Mouse (Mus musculus): Measurements from ENCODE around the gene Wasl. TPM values are rescaled to one million over a fixed set of nuclear protein-coding genes. Genes with fewer than 3 reads are reported as not detected.

Gene Wasl
- polyA plus RNA-seq, 1 experiment from 2014 or later, result 27.9 TPM

DNA sequence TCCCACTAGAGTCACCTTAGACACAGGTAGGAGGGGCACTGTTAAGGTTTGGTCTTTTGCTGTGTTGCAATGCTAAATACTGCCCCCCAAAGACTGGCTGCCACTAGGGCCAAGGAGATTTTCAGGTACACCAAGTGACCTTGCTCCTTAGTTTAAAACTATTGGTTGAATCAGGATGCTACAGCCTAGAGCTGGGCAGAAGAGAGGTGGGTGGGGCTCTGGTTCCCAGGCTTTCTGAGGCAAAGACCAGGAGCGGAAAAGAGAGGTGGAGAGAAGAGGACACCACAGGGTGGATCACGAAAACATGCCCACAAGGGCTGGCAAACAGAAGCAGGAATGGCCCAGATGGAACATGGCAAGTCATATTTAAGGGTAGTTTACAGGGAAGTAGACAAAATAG lies 22.6 kb downstream of the Wasl start:
- no peak for ATAC-seq
- 73% methylated on average over 2 of the region's 2 CpGs for WGBS (ENCODE audit: insufficient replicate concordance)
- no peak overlapping the region for H3K9ac ChIP-seq

GRCm38 (mm10) chr6:24641286-24641685 lies 23.5 kb downstream of the Wasl start:
- H3K9ac ChIP-seq, result no peak overlapping the region
- no peak overlapping the region for H3K27ac ChIP-seq
- 72% methylated on average over 4 of the region's 4 CpGs for whole genome bisulfite sequencing (ENCODE audit: insufficient replicate concordance)
- H3K9me3 ChIP-seq (replicated peaks), result no peaks in the 10 kb centered on the region
- no peak overlapping the region for H3K4me2 ChIP-seq
- no peak overlapping the region for H3K4me3 ChIP-seq
- no peak for ATAC-seq
- H3K4me1 ChIP-seq, result peaks cover 10% of the 10 kb centered on the region; the same call in 1 of the 2 replicates
- no peaks in the 10 kb centered on the region for H3K27me3 ChIP-seq (replicated peaks)
- 0 out of 2 replicates have a peak, but pooled peaks cover 4% of the 10 kb centered on the region for H3K36me3 ChIP-seq

More for the DNA sequence above, 22.6 kb downstream of the Wasl start:
- no peaks in the 10 kb centered on the region for H3K9me3 ChIP-seq (replicated peaks)
- H3K27me3 ChIP-seq (replicated peaks), result no peaks in the 10 kb centered on the region
- no peak overlapping the region for H3K4me3 ChIP-seq
- peaks cover 14% of the 10 kb centered on the region for H3K4me1 ChIP-seq
- H3K4me2 ChIP-seq, result no peak overlapping the region
- H3K36me3 ChIP-seq, result 0 out of 2 replicates have a peak, but pooled peaks cover 4% of the 10 kb centered on the region
- H3K27ac ChIP-seq, result no peak overlapping the region

DNA sequence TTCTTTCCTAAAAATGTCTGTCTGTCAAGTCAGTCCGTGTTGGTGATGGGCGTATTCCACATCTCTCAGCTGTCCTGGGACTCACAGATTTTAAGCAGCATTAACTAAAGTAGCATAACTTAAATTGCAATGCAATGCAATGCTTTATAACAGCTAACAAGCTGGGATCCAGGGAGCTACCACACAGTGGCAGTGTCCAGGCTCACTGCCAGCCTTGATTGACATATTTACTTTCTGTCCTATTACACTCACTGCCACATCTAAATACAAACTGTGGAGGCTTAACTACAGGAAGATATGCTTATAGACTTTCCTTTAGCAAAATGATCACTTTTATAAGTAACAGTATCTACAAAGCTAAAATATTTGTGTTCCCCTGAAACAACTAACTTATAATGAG lies 29.0 kb downstream of the Wasl start:
- Histone ChIP-seq H3K9ac (no peak overlapping the region), H3K36me3 (peaks cover 29% of the 10 kb centered on the region), H3K4me1 (peaks cover 8% of the 10 kb centered on the region), H3K4me2 (no peak overlapping the region), H3K4me3 (no peak overlapping the region), H3K9me3 (replicated peaks) (no peaks in the 10 kb centered on the region), H3K27ac (no peak overlapping the region), H3K27me3 (replicated peaks) (no peaks in the 10 kb centered on the region)
- 82% methylated on average over 2 of the region's 2 CpGs for WGBS (ENCODE audit: insufficient replicate concordance)
- no peak for ATAC-seq

DNA sequence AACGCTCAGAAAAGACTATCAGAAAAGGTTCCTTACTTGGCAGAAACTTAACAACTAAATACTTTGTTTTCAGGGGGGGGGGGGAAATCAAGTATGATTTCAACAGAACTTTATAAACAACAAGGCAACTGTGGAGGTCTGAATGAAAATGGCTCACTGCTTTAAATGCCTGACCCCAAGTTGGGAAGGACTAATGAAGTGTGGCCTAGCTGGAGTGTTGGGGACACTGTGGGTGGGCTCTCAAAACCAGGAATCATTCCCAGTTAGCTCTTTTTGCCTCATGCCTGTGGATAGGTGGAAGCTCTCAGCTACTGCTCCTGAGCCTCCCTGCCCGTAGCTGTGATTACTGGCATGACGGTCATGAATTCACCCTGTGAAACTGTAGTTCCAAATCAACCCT lies 30.7 kb downstream of the Wasl start:
- Histone ChIP-seq H3K27ac (no peak overlapping the region), H3K36me3 (peaks cover 29% of the 10 kb centered on the region), H3K9me3 (replicated peaks) (no peaks in the 10 kb centered on the region), H3K4me3 (no peak overlapping the region), H3K27me3 (replicated peaks) (no peaks in the 10 kb centered on the region), H3K4me2 (no peak overlapping the region), H3K4me1 (peaks cover 8% of the 10 kb centered on the region), H3K9ac (no peak overlapping the region)
- 90% methylated on average over 3 of the region's 3 CpGs for WGBS (ENCODE audit: insufficient replicate concordance)
- no peak for ATAC-seq

DNA sequence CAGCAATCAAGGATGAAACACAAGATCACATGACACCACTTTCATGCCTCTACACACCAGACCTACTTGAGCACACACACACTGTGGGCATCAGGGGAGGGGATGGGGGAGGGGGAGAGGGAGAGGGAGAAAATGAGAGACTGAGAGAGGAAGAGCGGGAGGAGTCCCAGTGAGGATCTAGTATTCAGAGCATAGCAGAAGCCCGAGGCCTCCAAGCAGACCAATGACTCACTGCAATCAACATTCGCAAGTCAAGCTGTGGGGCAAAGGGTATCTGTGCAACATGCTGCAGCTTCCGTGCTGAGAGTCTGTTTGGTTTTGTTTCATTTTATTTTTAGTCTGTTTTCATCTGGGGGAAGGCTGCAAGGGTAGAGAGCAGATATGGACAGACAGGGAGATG lies 32.7 kb downstream of the Wasl start:
- peaks cover 8% of the 10 kb centered on the region for H3K4me1 ChIP-seq
- H3K9me3 ChIP-seq (replicated peaks), result no peaks in the 10 kb centered on the region
- H3K4me3 ChIP-seq, result no peak overlapping the region
- no peaks in the 10 kb centered on the region for H3K27me3 ChIP-seq (replicated peaks)
- H3K27ac ChIP-seq, result no peak overlapping the region
- peaks cover 29% of the 10 kb centered on the region for H3K36me3 ChIP-seq
- no peak overlapping the region for H3K9ac ChIP-seq
- WGBS (ENCODE audit: insufficient replicate concordance), result 61% methylated on average over 4 of the region's 4 CpGs
- ATAC-seq, result peak; percentile 50; the same call in 1 of the 2 replicates
- no peak overlapping the region for H3K4me2 ChIP-seq

DNA sequence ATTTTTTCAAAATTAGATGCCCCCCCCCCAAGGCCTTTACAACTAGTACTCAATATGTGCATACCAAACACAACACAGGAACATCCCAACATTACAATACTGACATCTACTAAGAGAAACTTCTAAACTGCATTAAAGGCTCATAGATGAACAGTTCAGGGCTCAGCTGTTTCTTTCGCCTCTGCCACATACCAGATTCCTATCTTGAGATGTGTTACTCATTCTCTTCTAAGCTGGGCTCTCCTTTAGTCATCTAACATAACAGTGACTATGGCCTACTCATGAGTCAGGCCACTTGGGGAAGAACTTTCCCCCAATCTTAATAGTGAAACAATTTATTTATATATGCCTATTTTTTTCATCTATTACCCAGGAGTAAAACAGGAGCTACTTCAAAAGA lies 36.3 kb downstream of the Wasl start:
- no peak overlapping the region for H3K27ac ChIP-seq
- H3K4me2 ChIP-seq, result no peak overlapping the region
- no peak overlapping the region for H3K9ac ChIP-seq
- no peak overlapping the region for H3K4me3 ChIP-seq
- H3K27me3 ChIP-seq (replicated peaks), result no peaks in the 10 kb centered on the region
- H3K9me3 ChIP-seq (replicated peaks), result no peaks in the 10 kb centered on the region
- no peak for ATAC-seq
- 67% methylated on average over 1 of the region's 1 CpGs for WGBS (ENCODE audit: insufficient replicate concordance)
- H3K36me3 ChIP-seq, result peaks cover 37% of the 10 kb centered on the region
- peaks cover 8% of the 10 kb centered on the region for H3K4me1 ChIP-seq

DNA sequence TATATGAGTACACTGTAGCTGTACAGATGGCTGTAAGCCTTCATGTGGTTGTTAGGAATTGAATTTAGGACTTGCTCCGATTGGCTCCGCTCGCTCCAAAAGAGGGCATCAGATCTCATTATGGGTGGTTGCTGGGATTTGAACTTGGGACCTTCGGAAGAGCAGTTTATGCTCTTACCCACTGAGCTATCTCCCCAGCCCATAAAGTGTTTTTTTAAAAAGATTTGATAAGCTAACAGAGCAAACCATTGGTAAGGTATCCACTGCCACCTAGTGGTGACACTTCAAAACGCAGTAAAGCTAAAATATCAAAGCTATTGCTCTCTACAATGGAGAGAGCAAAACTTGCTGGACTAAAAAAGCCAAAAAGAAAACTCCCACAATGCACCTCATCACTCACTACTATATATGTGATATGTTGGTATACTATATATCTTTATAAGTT lies 37.2 kb downstream of the Wasl start:
- H3K4me1 ChIP-seq, result peaks cover 5% of the 10 kb centered on the region; the same call in 1 of the 2 replicates
- no peaks in the 10 kb centered on the region for H3K9me3 ChIP-seq (replicated peaks)
- H3K4me2 ChIP-seq, result no peak overlapping the region
- no peak overlapping the region for H3K27ac ChIP-seq
- no peak overlapping the region for H3K9ac ChIP-seq
- 60% methylated on average over 5 of the region's 5 CpGs for WGBS (ENCODE audit: insufficient replicate concordance)
- ATAC-seq, result peak; percentile 71
- H3K4me3 ChIP-seq, result no peak overlapping the region
- peaks cover 32% of the 10 kb centered on the region for H3K36me3 ChIP-seq
- H3K27me3 ChIP-seq (replicated peaks), result no peaks in the 10 kb centered on the region

- Histone ChIP-seq H3K4me2 (no peak overlapping the region), H3K4me3 (no peak overlapping the region), H3K9ac (no peak overlapping the region), H3K27me3 (replicated peaks) (no peaks in the 10 kb centered on the region), H3K4me1 (no peaks in the 10 kb centered on the region), H3K36me3 (peaks cover 58% of the 10 kb centered on the region), H3K9me3 (replicated peaks) (no peaks in the 10 kb centered on the region), H3K27ac (no peak overlapping the region)
- no peak for ATAC-seq
- WGBS (ENCODE audit: insufficient replicate concordance), result 73% methylated on average over 2 of the region's 2 CpGs
Observed at GRCm38 (mm10) chr6:24622098-24622497, 42.7 kb downstream of the Wasl start.

GRCm38 (mm10) chr6:24620936-24621335 lies 43.9 kb downstream of the Wasl start:
- no peaks in the 10 kb centered on the region for H3K9me3 ChIP-seq (replicated peaks)
- WGBS (ENCODE audit: insufficient replicate concordance), result 73% methylated on average over 2 of the region's 2 CpGs
- H3K36me3 ChIP-seq, result peaks cover 62% of the 10 kb centered on the region
- no peak for ATAC-seq
- no peak overlapping the region for H3K9ac ChIP-seq
- no peaks in the 10 kb centered on the region for H3K4me1 ChIP-seq
- H3K4me3 ChIP-seq, result no peak overlapping the region
- H3K4me2 ChIP-seq, result no peak overlapping the region
- H3K27ac ChIP-seq, result no peak overlapping the region
- no peaks in the 10 kb centered on the region for H3K27me3 ChIP-seq (replicated peaks)

DNA sequence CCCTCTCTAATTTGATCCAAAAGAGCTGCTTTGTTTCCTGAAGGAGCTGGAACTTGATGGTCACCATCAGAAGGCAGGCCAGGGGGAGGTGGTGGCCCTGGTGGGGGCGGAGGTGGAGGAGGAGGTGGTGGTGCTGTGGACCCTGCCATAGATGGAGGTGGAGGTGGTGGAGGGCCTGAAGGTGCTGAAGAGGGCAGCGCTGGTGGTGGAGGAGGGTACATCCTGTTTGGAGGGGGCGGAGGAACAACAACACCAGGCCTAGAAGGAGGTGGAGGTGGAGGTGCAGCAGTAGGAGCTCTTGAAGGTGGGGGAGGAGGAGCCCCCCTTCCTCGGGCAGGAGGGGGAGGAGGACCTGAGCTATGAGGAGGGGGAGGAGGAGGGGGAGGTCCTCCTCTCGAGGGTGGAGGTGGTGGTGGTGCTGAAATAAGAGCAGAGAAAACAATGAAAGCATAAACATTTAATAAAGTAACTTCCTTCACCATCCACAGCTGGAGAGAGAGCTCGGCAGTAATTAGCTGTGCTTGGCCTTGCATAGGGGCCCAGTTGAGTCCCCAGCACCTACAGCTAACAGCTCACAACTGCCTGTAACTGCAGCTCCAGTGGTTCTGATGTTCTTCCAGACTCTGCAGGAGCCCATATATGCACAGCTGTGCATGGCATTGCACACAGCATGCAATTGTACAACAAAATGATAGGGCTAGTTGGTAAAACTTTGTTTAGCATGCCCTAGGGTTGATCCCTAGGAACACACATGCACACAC lies 45.3 kb downstream of the Wasl start:
- Histone ChIP-seq H3K9me3 (replicated peaks) (no peaks in the 10 kb centered on the region), H3K36me3 (peaks cover 65% of the 10 kb centered on the region), H3K4me1 (no peaks in the 10 kb centered on the region), H3K27ac (no peak overlapping the region), H3K4me2 (no peak overlapping the region), H3K27me3 (replicated peaks) (no peaks in the 10 kb centered on the region), H3K9ac (no peak overlapping the region), H3K4me3 (no peak overlapping the region)
- WGBS (ENCODE audit: insufficient replicate concordance), result 69% methylated on average over 6 of the region's 6 CpGs
- ATAC-seq, result no peak

DNA sequence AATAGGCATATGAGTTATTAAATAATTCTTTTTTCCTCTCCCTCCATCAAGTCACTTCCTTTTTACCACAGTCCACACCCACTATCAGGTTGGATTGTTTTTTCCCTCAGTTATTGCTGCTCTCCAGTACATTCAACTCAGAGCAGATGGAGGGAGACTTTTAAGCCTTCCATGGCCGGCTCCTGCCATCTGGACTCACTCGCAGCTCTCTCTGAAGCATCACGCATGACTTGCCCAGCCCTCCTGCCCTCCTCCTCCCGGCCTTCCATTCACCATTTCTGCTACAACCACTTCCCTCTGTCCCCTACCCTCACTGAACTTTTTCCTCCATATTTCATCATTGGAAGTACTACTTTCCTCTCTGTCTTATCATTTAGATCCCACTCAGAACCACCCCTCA lies 48.1 kb downstream of the Wasl start:
- Histone ChIP-seq H3K27me3 (replicated peaks) (no peaks in the 10 kb centered on the region), H3K4me3 (no peak overlapping the region), H3K4me1 (no peaks in the 10 kb centered on the region), H3K27ac (no peak overlapping the region), H3K9ac (no peak overlapping the region), H3K9me3 (replicated peaks) (no peaks in the 10 kb centered on the region), H3K4me2 (no peak overlapping the region), H3K36me3 (peaks cover 67% of the 10 kb centered on the region)
- no peak for ATAC-seq
- WGBS (ENCODE audit: insufficient replicate concordance), result 87% methylated on average over 4 of the region's 4 CpGs

GRCm38 (mm10) chr6:24613918-24614317 lies 50.9 kb downstream of the Wasl start:
- Histone ChIP-seq H3K36me3 (peaks cover 52% of the 10 kb centered on the region), H3K9me3 (replicated peaks) (no peaks in the 10 kb centered on the region), H3K27ac (no peak overlapping the region), H3K4me2 (no peak overlapping the region), H3K9ac (no peak overlapping the region), H3K27me3 (replicated peaks) (no peaks in the 10 kb centered on the region), H3K4me1 (no peaks in the 10 kb centered on the region), H3K4me3 (no peak overlapping the region)
- 82% methylated on average over 4 of the region's 4 CpGs for WGBS (ENCODE audit: insufficient replicate concordance)
- no peak for ATAC-seq

DNA sequence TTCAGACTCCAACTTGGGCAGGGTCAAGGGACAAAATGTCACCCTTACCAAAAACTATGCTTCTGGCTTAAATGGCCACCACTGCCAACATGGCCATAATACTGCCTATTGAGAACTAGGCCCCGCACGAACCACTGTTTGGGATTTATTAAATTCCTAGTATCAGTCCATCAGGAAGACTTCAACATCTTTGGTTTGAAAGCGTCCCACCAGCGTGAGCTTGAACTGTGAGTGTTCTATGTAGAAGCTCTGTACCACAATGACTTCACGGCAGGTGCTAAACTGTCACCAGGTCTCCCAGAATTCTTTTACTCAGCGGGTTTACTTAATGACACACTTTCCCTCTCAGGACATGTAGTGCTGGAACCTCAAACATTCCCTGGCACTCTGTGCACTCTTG lies 51.5 kb downstream of the Wasl start:
- H3K4me2 ChIP-seq, result no peak overlapping the region
- H3K4me3 ChIP-seq, result no peak overlapping the region
- no peaks in the 10 kb centered on the region for H3K4me1 ChIP-seq
- ATAC-seq, result no peak
- peaks cover 51% of the 10 kb centered on the region for H3K36me3 ChIP-seq
- no peak overlapping the region for H3K27ac ChIP-seq
- H3K27me3 ChIP-seq (replicated peaks), result no peaks in the 10 kb centered on the region
- H3K9ac ChIP-seq, result no peak overlapping the region
- 89% methylated on average over 6 of the region's 6 CpGs for WGBS (ENCODE audit: insufficient replicate concordance)
- no peaks in the 10 kb centered on the region for H3K9me3 ChIP-seq (replicated peaks)

Measured in liver, embryonic 12.5 days (tissue).